Mouse (Mus musculus): ENCODE measurements around the gene Elfn2. TPM values are rescaled to one million over a fixed set of nuclear protein-coding genes. Genes with fewer than 3 reads are reported as not detected.

The Elfn2 gene
- polyA plus RNA-seq, 2 experiments = not detected

DNA sequence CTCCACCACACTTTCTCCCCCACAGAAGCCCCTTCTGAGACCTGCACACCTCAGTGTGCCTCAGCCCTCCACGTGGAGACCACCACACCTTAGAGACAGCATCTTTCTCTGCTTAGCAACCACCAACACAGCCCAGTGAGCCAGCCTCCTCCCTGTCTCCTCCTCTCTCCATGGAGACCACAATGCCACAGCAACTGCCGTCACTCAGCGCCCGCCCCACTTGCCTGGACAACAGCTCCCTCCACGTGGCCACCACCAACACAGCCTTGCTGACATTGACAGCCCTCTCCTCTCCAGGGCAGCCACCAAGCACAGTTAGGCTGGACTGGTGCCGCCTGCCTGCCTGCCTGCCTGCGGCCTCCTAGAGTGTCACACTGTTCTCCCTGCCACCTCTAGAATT, 8.8 kb downstream of the Elfn2 start:
- Histone ChIP-seq H3K4me2 (ENCODE audit: low read depth) (no peak overlapping the region), H3K27me3 (ENCODE audit: control insufficient read depth, insufficient read depth, low read length) (peaks cover 26% of the 10 kb centered on the region), H3K4me1 (replicated peaks; ENCODE audit: control insufficient read depth in 2 of 2, insufficient read depth in 2 of 2, low read length in 1 of 2) (no peaks in the 10 kb centered on the region), H3K4me3 (ENCODE audit: insufficient read depth in 1 of 2, low read depth in 2 of 2, low read length in 2 of 2) (no peak overlapping the region), H3K27ac (no peak overlapping the region), H3K9ac (replicated peaks) (no peak overlapping the region), H3K36me3 (replicated peaks; ENCODE audit: control insufficient read depth, insufficient read depth, low read depth) (no peaks in the 10 kb centered on the region), H3K9me3 (ENCODE audit: control insufficient read depth, low read length) (no peaks in the 10 kb centered on the region)
- ATAC-seq (ENCODE audit: insufficient read depth) (no peak), DNase-seq (ENCODE audit: low read depth in 3 of 3, low spot score in 3 of 3) (no peak)
- TF ChIP-seq EP300 (IDR thresholded peaks at IDR 0.05; ENCODE audit: low read depth) = no peak
- 31% methylated on average over 7 of the region's 7 CpGs for WGBS (ENCODE audit: insufficient replicate concordance)

DNA sequence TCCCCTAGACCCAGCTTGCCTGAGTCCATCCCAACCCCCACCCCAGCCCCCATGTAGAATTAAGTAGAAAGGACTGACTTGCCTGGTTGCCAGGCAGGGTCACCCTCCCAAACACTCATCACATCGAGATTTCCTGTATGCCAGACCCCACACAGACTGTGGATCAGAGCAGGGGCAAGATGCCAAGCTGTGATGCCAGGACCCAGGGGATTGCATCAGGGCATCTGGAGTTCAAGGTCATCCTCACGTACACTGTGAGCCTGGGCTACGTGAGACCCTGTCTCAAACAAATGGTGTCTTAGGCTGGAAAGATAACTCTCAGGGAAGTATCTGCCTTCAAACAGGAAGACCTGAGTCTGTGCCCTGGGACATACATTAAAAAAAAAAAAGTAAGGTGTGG, 11.9 kb downstream of the Elfn2 start:
- Histone ChIP-seq H3K4me1 (replicated peaks; ENCODE audit: control insufficient read depth in 2 of 2, insufficient read depth in 2 of 2, low read length in 1 of 2) (no peaks in the 10 kb centered on the region), H3K36me3 (replicated peaks; ENCODE audit: control insufficient read depth, insufficient read depth, low read depth) (no peaks in the 10 kb centered on the region), H3K4me3 (ENCODE audit: insufficient read depth in 1 of 2, low read depth in 2 of 2, low read length in 2 of 2) (no peak overlapping the region), H3K9ac (replicated peaks) (no peak overlapping the region), H3K4me2 (ENCODE audit: low read depth) (no peak overlapping the region), H3K27ac (no peak overlapping the region), H3K27me3 (ENCODE audit: control insufficient read depth, insufficient read depth, low read length) (no peaks in the 10 kb centered on the region; the same call in 1 of the 2 replicates), H3K9me3 (ENCODE audit: control insufficient read depth, low read length) (no peaks in the 10 kb centered on the region)
- 29% methylated on average over 3 of the region's 3 CpGs for WGBS (ENCODE audit: insufficient replicate concordance)
- TF ChIP-seq CTCF (IDR thresholded peaks at IDR 0.05; ENCODE audit: low read depth) = no peak
- no peak for TF ChIP-seq EP300 (IDR thresholded peaks at IDR 0.05; ENCODE audit: low read depth)
- DNase-seq (ENCODE audit: low read depth in 3 of 3, low spot score in 3 of 3) = no peak
- ATAC-seq (ENCODE audit: insufficient read depth) = no peak

DNA sequence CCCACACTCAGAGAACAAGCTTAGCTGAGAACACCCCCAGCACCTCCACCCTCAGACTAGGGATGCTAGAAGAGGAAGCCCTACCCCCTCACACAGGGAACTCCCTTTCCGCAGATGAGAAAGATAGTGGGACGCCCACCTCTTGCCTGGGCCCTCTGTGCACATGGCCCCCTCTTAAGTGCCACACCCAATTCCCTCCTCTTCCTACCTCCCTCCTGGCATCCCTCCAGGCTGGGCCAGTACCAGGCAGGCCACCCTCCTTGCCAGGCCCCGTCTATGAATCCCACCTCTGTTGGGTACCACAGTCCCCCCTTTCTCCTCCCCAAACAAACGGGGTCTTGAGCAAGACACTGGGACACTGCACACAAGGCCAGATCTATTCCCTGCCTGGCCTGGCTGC, 13.7 kb downstream of the Elfn2 start:
- H3K27ac ChIP-seq = no peak overlapping the region
- no peak for DNase-seq (ENCODE audit: low read depth in 3 of 3, low spot score in 3 of 3)
- no peak overlapping the region for H3K9ac ChIP-seq (replicated peaks)
- H3K27me3 ChIP-seq (ENCODE audit: control insufficient read depth, insufficient read depth, low read length) = no peaks in the 10 kb centered on the region; the same call in 1 of the 2 replicates
- TF ChIP-seq CTCF (IDR thresholded peaks at IDR 0.05; ENCODE audit: low read depth) (no peak), EP300 (IDR thresholded peaks at IDR 0.05; ENCODE audit: low read depth) (no peak)
- H3K4me2 ChIP-seq (ENCODE audit: low read depth) = no peak overlapping the region
- no peak overlapping the region for H3K4me3 ChIP-seq (ENCODE audit: insufficient read depth in 1 of 2, low read depth in 2 of 2, low read length in 2 of 2)
- no peak for ATAC-seq (ENCODE audit: insufficient read depth)
- no peaks in the 10 kb centered on the region for H3K4me1 ChIP-seq (replicated peaks; ENCODE audit: control insufficient read depth in 2 of 2, insufficient read depth in 2 of 2, low read length in 1 of 2)
- no peaks in the 10 kb centered on the region for H3K36me3 ChIP-seq (replicated peaks; ENCODE audit: control insufficient read depth, insufficient read depth, low read depth)
- WGBS (ENCODE audit: insufficient replicate concordance) = 33% methylated on average over 4 of the region's 4 CpGs
- no peaks in the 10 kb centered on the region for H3K9me3 ChIP-seq (ENCODE audit: control insufficient read depth, low read length)

- WGBS (ENCODE audit: insufficient replicate concordance) = 59% methylated on average over 3 of the region's 3 CpGs
- DNase-seq (ENCODE audit: low read depth in 3 of 3, low spot score in 3 of 3) (no peak), ATAC-seq (ENCODE audit: insufficient read depth) (no peak)
- Histone ChIP-seq H3K9me3 (ENCODE audit: control insufficient read depth, low read length) (no peaks in the 10 kb centered on the region), H3K27ac (no peak overlapping the region), H3K4me2 (ENCODE audit: low read depth) (no peak overlapping the region), H3K9ac (replicated peaks) (no peak overlapping the region), H3K4me3 (ENCODE audit: insufficient read depth in 1 of 2, low read depth in 2 of 2, low read length in 2 of 2) (no peak overlapping the region), H3K27me3 (ENCODE audit: control insufficient read depth, insufficient read depth, low read length) (no peaks in the 10 kb centered on the region; the same call in 1 of the 2 replicates), H3K36me3 (replicated peaks; ENCODE audit: control insufficient read depth, insufficient read depth, low read depth) (no peaks in the 10 kb centered on the region), H3K4me1 (replicated peaks; ENCODE audit: control insufficient read depth in 2 of 2, insufficient read depth in 2 of 2, low read length in 1 of 2) (no peaks in the 10 kb centered on the region)
- TF ChIP-seq CTCF (IDR thresholded peaks at IDR 0.05; ENCODE audit: low read depth) (no peak), EP300 (IDR thresholded peaks at IDR 0.05; ENCODE audit: low read depth) (no peak)
These were observed 14.6 kb downstream of the Elfn2 start for GRCm38 (mm10) chr15:78704007-78704406.

- TF ChIP-seq CTCF (IDR thresholded peaks at IDR 0.05; ENCODE audit: low read depth) (no peak), EP300 (IDR thresholded peaks at IDR 0.05; ENCODE audit: low read depth) (no peak)
- no peak for ATAC-seq (ENCODE audit: insufficient read depth)
- Histone ChIP-seq H3K27me3 (ENCODE audit: control insufficient read depth, insufficient read depth, low read length) (no peaks in the 10 kb centered on the region; the same call in 1 of the 2 replicates), H3K4me3 (ENCODE audit: insufficient read depth in 1 of 2, low read depth in 2 of 2, low read length in 2 of 2) (no peak overlapping the region), H3K4me2 (ENCODE audit: low read depth) (no peak overlapping the region), H3K4me1 (replicated peaks; ENCODE audit: control insufficient read depth in 2 of 2, insufficient read depth in 2 of 2, low read length in 1 of 2) (no peaks in the 10 kb centered on the region), H3K9ac (replicated peaks) (no peak overlapping the region), H3K27ac (no peak overlapping the region), H3K9me3 (ENCODE audit: control insufficient read depth, low read length) (no peaks in the 10 kb centered on the region), H3K36me3 (replicated peaks; ENCODE audit: control insufficient read depth, insufficient read depth, low read depth) (no peaks in the 10 kb centered on the region)
- no peak for DNase-seq (ENCODE audit: low read depth in 3 of 3, low spot score in 3 of 3)
- 61% methylated on average over 2 of the region's 2 CpGs for WGBS (ENCODE audit: insufficient replicate concordance)
These were observed 18.2 kb downstream of the Elfn2 start for GRCm38 (mm10) chr15:78700420-78700819.
